Mouse (Mus musculus) 3T3-L1 (cell line): ENCODE measurements around the gene Creld2.
A peak's percentile ranks its signal among the peaks of the same experiment; 100 is the strongest.

ENCODE experiments used
- DNase-seq: peaks from one replicate; pipeline ENCODE4 v3.0.0-alpha.2; 2015; ENCODE audit warnings: low read depth, low spot score

The Creld2 gene

GRCm38 (mm10) chr15:88828800-88829705 lies 9.6 kb downstream of the Creld2 start:
- DNase-seq, result peak; percentile 89

GRCm38 (mm10) chr15:88829791-88830440 lies 10.5 kb downstream of the Creld2 start:
- no peak for DNase-seq

- no peak for DNase-seq
These were observed 11.2 kb downstream of the Creld2 start for GRCm38 (mm10) chr15:88830696-88831095.

GRCm38 (mm10) chr15:88831482-88831881 lies 12.0 kb downstream of the Creld2 start:
- no peak for DNase-seq

GRCm38 (mm10) chr15:88832536-88832935 lies 13.1 kb downstream of the Creld2 start:
- DNase-seq, result no peak

- peak; percentile 28 for DNase-seq
These were observed 16.6 kb downstream of the Creld2 start for GRCm38 (mm10) chr15:88836031-88836430.

GRCm38 (mm10) chr15:88836571-88836970 lies 17.1 kb downstream of the Creld2 start:
- no peak for DNase-seq

- DNase-seq, result peak; percentile 66
These were observed 17.9 kb downstream of the Creld2 start for GRCm38 (mm10) chr15:88837199-88837932.

- peak; percentile 48 for DNase-seq
These were observed 18.5 kb downstream of the Creld2 start for GRCm38 (mm10) chr15:88837977-88838376.

- DNase-seq, result no peak
These were observed 19.8 kb downstream of the Creld2 start for GRCm38 (mm10) chr15:88839271-88839670.

GRCm38 (mm10) chr15:88840126-88840525 lies 20.7 kb downstream of the Creld2 start:
- no peak for DNase-seq

GRCm38 (mm10) chr15:88841160-88841559 lies 21.7 kb downstream of the Creld2 start:
- DNase-seq, result no peak

- no peak for DNase-seq
These were observed 22.3 kb downstream of the Creld2 start for GRCm38 (mm10) chr15:88841580-88842299.

GRCm38 (mm10) chr15:88842300-88842673 lies 22.8 kb downstream of the Creld2 start:
- no peak for DNase-seq

- peak; percentile 66 for DNase-seq
These were observed 24.1 kb downstream of the Creld2 start for GRCm38 (mm10) chr15:88843486-88844097.

GRCm38 (mm10) chr15:88844966-88845365 lies 25.5 kb downstream of the Creld2 start:
- DNase-seq, result no peak

GRCm38 (mm10) chr15:88848661-88849060 lies 29.2 kb downstream of the Creld2 start:
- DNase-seq, result no peak

GRCm38 (mm10) chr15:88849621-88850020 lies 30.2 kb downstream of the Creld2 start:
- no peak for DNase-seq

GRCm38 (mm10) chr15:88850146-88850826 lies 30.8 kb downstream of the Creld2 start:
- DNase-seq, result no peak

- DNase-seq, result no peak
These were observed 31.6 kb downstream of the Creld2 start for GRCm38 (mm10) chr15:88851076-88851475.
